Mouse (Mus musculus) layer of hippocampus, postnatal 10 days (tissue): ENCODE measurements at regions not wholly inside any gene's neighbourhood (a gene's known extent, or its start where the extent isn't known, plus 50 kb on each side); places are given as distances from the start of the nearest gene placed in this dataset.

ENCODE experiments used
- DNase-seq, 2 experiments: peaks; one replicate each; pipeline ENCODE4 v3.0.0; 2021; ENCODE audit warnings: low spot score in 2 of 2

- DNase-seq = no peak
These were observed 258.3 kb downstream of the Tgfb2 start for GRCm38 (mm10) chr1:186447521-186447920.

GRCm38 (mm10) chr1:186444701-186445131, 261.1 kb downstream of the Tgfb2 start:
- DNase-seq = no peak

GRCm38 (mm10) chr1:186442160-186442559, 263.6 kb downstream of the Tgfb2 start:
- no peak for DNase-seq

GRCm38 (mm10) chr1:186435336-186435972, 270.3 kb downstream of the Tgfb2 start:
- peak in 1 of 2 experiments; percentile 13 for DNase-seq

- DNase-seq = no peak
These were observed 271.0 kb downstream of the Tgfb2 start for GRCm38 (mm10) chr1:186434782-186435181.

GRCm38 (mm10) chr1:186434007-186434406, 271.8 kb downstream of the Tgfb2 start:
- DNase-seq = no peak

GRCm38 (mm10) chr1:186433169-186433665, 272.6 kb downstream of the Tgfb2 start:
- DNase-seq = peak; percentile 28 to 46

GRCm38 (mm10) chr1:186425421-186425820, 280.4 kb downstream of the Tgfb2 start:
- DNase-seq = no peak

- no peak for DNase-seq
These were observed 281.7 kb downstream of the Tgfb2 start for GRCm38 (mm10) chr1:186424084-186424483.

GRCm38 (mm10) chr1:186417101-186417500, 288.7 kb downstream of the Tgfb2 start:
- no peak for DNase-seq

GRCm38 (mm10) chr1:186415321-186415720, 290.5 kb downstream of the Tgfb2 start:
- no peak for DNase-seq

- no peak for DNase-seq
These were observed 291.9 kb downstream of the Tgfb2 start for GRCm38 (mm10) chr1:186413886-186414245.

GRCm38 (mm10) chr1:186413064-186413885, 292.5 kb downstream of the Tgfb2 start:
- peak; percentile 25 to 36 for DNase-seq

- no peak for DNase-seq
These were observed 293.5 kb downstream of the Tgfb2 start for GRCm38 (mm10) chr1:186412296-186412695.

GRCm38 (mm10) chr1:186408986-186409441, 291.9 kb upstream of the Lyplal1 start:
- no peak for DNase-seq

- no peak for DNase-seq
These were observed 290.5 kb upstream of the Lyplal1 start for GRCm38 (mm10) chr1:186407656-186408055.

- no peak for DNase-seq
These were observed 288.6 kb upstream of the Lyplal1 start for GRCm38 (mm10) chr1:186405693-186406092.

GRCm38 (mm10) chr1:186399762-186400161, 282.7 kb upstream of the Lyplal1 start:
- DNase-seq = no peak

GRCm38 (mm10) chr1:186393005-186393404, 275.9 kb upstream of the Lyplal1 start:
- DNase-seq = peak; percentile 14 to 44

- DNase-seq = no peak
These were observed 267.3 kb upstream of the Lyplal1 start for GRCm38 (mm10) chr1:186384440-186384839.

- no peak for DNase-seq
These were observed 266.3 kb upstream of the Lyplal1 start for GRCm38 (mm10) chr1:186383453-186383852.

GRCm38 (mm10) chr1:186383006-186383405, 265.9 kb upstream of the Lyplal1 start:
- DNase-seq = no peak
